Mouse (Mus musculus) stomach, postnatal 0 days (tissue): ENCODE measurements at regions not wholly inside any gene's neighbourhood (a gene's known extent, or its start where the extent isn't known, plus 50 kb on each side); places are given as distances from the start of the nearest gene placed in this dataset.

Experiments
- ATAC-seq: fragments of 200-750 bp; cut with Nextera tagmentation; 2 replicates; pipeline ENCODE4 v1.8.0; 2017; ENCODE audit not compliant: low FRiP score, low TSS enrichment
- DNase-seq: peaks from one replicate; pipeline ENCODE4 v3.0.0-alpha.2; 2016; ENCODE audit warnings: low spot score
- H3K27ac ChIP-seq: fragments of 300-500 bp; sonication (generic); replicated peaks from 2 replicates; pipeline ENCODE4 v1.5.1; 2014; ENCODE audit warnings: mild to moderate bottlenecking, control low read depth
- H3K27me3 ChIP-seq: fragments of 300-500 bp; sonication (generic); 2 replicates; pipeline ENCODE4 v1.6.1; 2014; ENCODE audit warnings: low read length; ENCODE audit not compliant: control insufficient read depth, insufficient read depth
- H3K36me3 ChIP-seq: fragments of 300-500 bp; sonication (generic); 2 replicates; pipeline ENCODE4 v1.6.1; 2014; ENCODE audit warnings: low read length, mixed read lengths; ENCODE audit not compliant: control insufficient read depth, insufficient read depth
- H3K4me1 ChIP-seq: fragments of 300-500 bp; sonication (generic); replicated peaks from 2 replicates; pipeline ENCODE4 v1.6.1; 2014; ENCODE audit warnings: antibody characterized with exemption; ENCODE audit not compliant: control insufficient read depth, insufficient read depth
- H3K4me2 ChIP-seq: fragments of 300-500 bp; sonication (generic); replicated peaks from 2 replicates; pipeline ENCODE4 v1.6.1; 2014; ENCODE audit warnings: low read depth, mild to moderate bottlenecking, control low read depth, moderate library complexity
- H3K4me3 ChIP-seq: fragments of 300-500 bp; sonication (generic); 2 replicates; pipeline ENCODE4 v1.5.1; 2014; ENCODE audit warnings: low read depth, low read length, control low read depth
- H3K9ac ChIP-seq: fragments of 300-500 bp; sonication (generic); 2 replicates; pipeline ENCODE4 v1.6.1; 2014; ENCODE audit warnings: mild to moderate bottlenecking, low read length, control low read depth, mixed read lengths
- H3K9me3 ChIP-seq: fragments of 300-500 bp; sonication (generic); 2 replicates; pipeline ENCODE4 v1.6.1; 2016; ENCODE audit warnings: low read length; ENCODE audit not compliant: control insufficient read depth
- CTCF ChIP-seq: IDR thresholded peaks from 2 replicates; pipeline ENCODE4 v1.5.1; 2016; ENCODE audit warnings: antibody characterized with exemption, low read depth, mild to moderate bottlenecking, moderate library complexity
- EP300 ChIP-seq: optimal IDR thresholded peaks from 2 replicates; pipeline ENCODE3; 2016; ENCODE audit warnings: antibody characterized with exemption
- WGBS: fragments of 180-500 bp; shearing (Covaris S2); extraction: QIAGEN DNeasy Blood & Tissue Kit; methylation state at CpG from one replicate; pipeline ENCODE4 v1.1.7; 2014; 5-methylcytosine and 5-hydroxymethylcytosine counted together

- no peaks in the 10 kb centered on the region for H3K4me1 ChIP-seq
- ATAC-seq (no peak), DNase-seq (no peak)
- no peaks in the 10 kb centered on the region for H3K36me3 ChIP-seq
- H3K4me2 ChIP-seq = no peak overlapping the region
- H3K27ac ChIP-seq = no peak overlapping the region
- H3K9me3 ChIP-seq = no peaks in the 10 kb centered on the region
- no peak overlapping the region for H3K9ac ChIP-seq
- no peak for TF ChIP-seq EP300
- no peak for TF ChIP-seq CTCF
- no peaks in the 10 kb centered on the region for H3K27me3 ChIP-seq
- WGBS = 63% methylated on average over 9 of the region's 9 CpGs
- no peak overlapping the region for H3K4me3 ChIP-seq
These were observed 277.2 kb upstream of the Tshz3 start for GRCm38 (mm10) chr7:36420741-36421140.

- Histone ChIP-seq H3K4me3 (no peak overlapping the region), H3K27me3 (no peaks in the 10 kb centered on the region), H3K4me2 (no peak overlapping the region), H3K9ac (no peak overlapping the region), H3K27ac (no peak overlapping the region), H3K4me1 (no peaks in the 10 kb centered on the region), H3K36me3 (no peaks in the 10 kb centered on the region), H3K9me3 (no peaks in the 10 kb centered on the region)
- DNase-seq (no peak), ATAC-seq (no peak)
- WGBS = 69% methylated on average over 6 of the region's 6 CpGs
- TF ChIP-seq CTCF (no peak), EP300 (no peak)
These were observed 248.6 kb upstream of the Tshz3 start for GRCm38 (mm10) chr7:36449181-36449915.

GRCm38 (mm10) chr7:36453816-36454215 is 244.1 kb upstream of the Tshz3 start:
- Histone ChIP-seq H3K4me3 (no peak overlapping the region), H3K27ac (no peak overlapping the region), H3K36me3 (no peaks in the 10 kb centered on the region), H3K9me3 (no peaks in the 10 kb centered on the region), H3K4me1 (no peaks in the 10 kb centered on the region), H3K9ac (no peak overlapping the region), H3K4me2 (no peak overlapping the region), H3K27me3 (no peaks in the 10 kb centered on the region)
- ATAC-seq (peak; percentile 70; the same call in 1 of the 2 replicates), DNase-seq (no peak)
- TF ChIP-seq CTCF = no peak
- TF ChIP-seq EP300 = no peak
- 82% methylated on average over 4 of the region's 4 CpGs for WGBS

- no peak for ATAC-seq
- no peak for DNase-seq
These were observed 241.8 kb upstream of the Tshz3 start for GRCm38 (mm10) chr7:36456080-36456479.

GRCm38 (mm10) chr7:36462422-36462833 is 235.5 kb upstream of the Tshz3 start:
- WGBS = 51% methylated on average over 5 of the region's 5 CpGs
- Histone ChIP-seq H3K4me3 (no peak overlapping the region), H3K27ac (no peak overlapping the region), H3K9ac (no peak overlapping the region), H3K27me3 (no peaks in the 10 kb centered on the region), H3K4me1 (no peaks in the 10 kb centered on the region), H3K4me2 (no peak overlapping the region), H3K9me3 (no peaks in the 10 kb centered on the region), H3K36me3 (no peaks in the 10 kb centered on the region)
- TF ChIP-seq CTCF = no peak
- no peak for TF ChIP-seq EP300
- DNase-seq (no peak), ATAC-seq (no peak)

More at GRCm38 (mm10) chr7:36456080-36456479, 241.8 kb upstream of the Tshz3 start:
- Histone ChIP-seq H3K9me3 (no peaks in the 10 kb centered on the region), H3K4me3 (no peak overlapping the region), H3K4me2 (no peak overlapping the region), H3K4me1 (no peaks in the 10 kb centered on the region), H3K36me3 (no peaks in the 10 kb centered on the region), H3K9ac (no peak overlapping the region), H3K27me3 (no peaks in the 10 kb centered on the region), H3K27ac (no peak overlapping the region)
- TF ChIP-seq CTCF (no peak), EP300 (no peak)
- whole genome bisulfite sequencing = 95% methylated on average over 6 of the region's 6 CpGs

GRCm38 (mm10) chr7:36469386-36469785 is 228.5 kb upstream of the Tshz3 start:
- DNase-seq = no peak
- Histone ChIP-seq H3K9me3 (no peaks in the 10 kb centered on the region), H3K36me3 (no peaks in the 10 kb centered on the region), H3K4me2 (no peak overlapping the region), H3K9ac (no peak overlapping the region), H3K4me3 (no peak overlapping the region), H3K4me1 (no peaks in the 10 kb centered on the region), H3K27me3 (no peaks in the 10 kb centered on the region), H3K27ac (no peak overlapping the region)
- TF ChIP-seq EP300 (no peak), CTCF (no peak)
- ATAC-seq = no peak
